Mouse (Mus musculus) v-Abl transformed pro-B cells (cell line): Measurements from ENCODE around the gene Olfr351.

Experiments used
- in situ Hi-C, 2 experiments: fragments of 400-800 bp; cut with MboI; formaldehyde crosslinking; loops; one replicate each; pipeline ENCODE4 v1.15.1; 2025; ENCODE audit not compliant: unreplicated experiment in 2 of 2

Gene Olfr351

DNA sequence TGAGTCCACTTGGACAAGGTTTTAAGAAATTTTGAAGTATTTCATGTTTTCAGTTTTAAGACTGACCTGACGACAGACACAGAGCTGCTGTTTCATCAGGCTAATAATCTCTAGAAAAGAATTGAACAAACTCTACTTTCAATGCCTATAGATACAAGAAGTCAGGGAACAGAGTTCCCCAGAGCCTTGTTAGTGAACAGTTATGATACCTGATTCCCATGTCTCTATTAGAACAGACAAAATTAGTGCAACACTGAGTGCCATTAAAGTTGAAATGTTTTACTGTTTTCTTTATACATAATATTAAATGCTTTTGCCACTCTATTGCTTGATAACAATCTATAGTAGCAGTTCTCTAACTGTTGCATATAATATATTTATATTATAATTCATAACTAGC, at the start of gene Olfr351:
Gene Olfr351, minus strand, starts transcription at position 101 of the 400 bp plus-strand sequence.
- in situ Hi-C loops, result no loop called here

GRCm38 (mm10) chr2:36905380-36905779, 42.9 kb upstream of the Olfr351 start, which contains the start of gene Olfr354:
Gene Olfr354, plus strand, starts transcription at chr2:36905680.
- in situ Hi-C loops, result no loop called here

DNA sequence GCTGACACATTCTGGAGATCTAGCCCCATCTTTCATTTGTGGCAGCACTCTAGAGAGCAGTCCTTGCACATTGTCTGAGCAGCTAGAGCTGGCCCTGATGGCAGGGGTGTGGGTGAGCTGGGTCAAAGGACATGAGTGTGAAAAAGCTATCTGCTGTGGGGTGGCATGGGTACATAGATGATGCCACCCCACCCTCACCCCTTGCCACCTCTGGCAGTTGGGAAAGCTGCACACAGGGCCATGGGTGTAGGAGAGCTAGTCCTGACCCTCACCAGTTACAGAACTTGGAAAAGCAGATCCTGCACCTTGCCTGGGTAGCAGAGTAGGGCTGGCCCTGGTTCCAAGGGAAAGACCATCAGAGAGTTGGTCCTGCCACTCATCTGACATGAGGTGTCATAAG, 34.7 kb upstream of the Olfr351 start:
- in situ Hi-C loops, result no loop called here

DNA sequence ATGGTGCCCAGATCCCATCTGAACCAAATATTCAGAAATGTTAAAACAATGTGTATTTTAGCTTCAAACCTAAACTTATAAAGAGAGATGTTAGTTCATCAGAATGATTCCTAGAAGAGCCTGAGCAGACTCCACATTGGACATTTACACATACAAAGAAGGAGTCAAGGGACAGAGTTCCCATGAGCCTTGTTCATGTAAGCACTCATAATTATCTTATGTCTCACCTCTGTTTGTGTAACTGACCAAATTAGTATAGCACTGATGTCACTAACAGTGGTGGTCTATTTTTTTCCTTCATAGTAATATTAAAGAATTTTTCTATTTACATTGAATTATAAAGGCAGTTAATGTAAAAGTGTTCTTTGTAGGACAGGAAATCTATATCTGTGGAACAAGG, 30.4 kb upstream of the Olfr351 start, which contains the start of gene Olfr353:
Gene Olfr353, minus strand, starts transcription at position 101 of the 400 bp plus-strand sequence.
- in situ Hi-C loops, result no loop called here

DNA sequence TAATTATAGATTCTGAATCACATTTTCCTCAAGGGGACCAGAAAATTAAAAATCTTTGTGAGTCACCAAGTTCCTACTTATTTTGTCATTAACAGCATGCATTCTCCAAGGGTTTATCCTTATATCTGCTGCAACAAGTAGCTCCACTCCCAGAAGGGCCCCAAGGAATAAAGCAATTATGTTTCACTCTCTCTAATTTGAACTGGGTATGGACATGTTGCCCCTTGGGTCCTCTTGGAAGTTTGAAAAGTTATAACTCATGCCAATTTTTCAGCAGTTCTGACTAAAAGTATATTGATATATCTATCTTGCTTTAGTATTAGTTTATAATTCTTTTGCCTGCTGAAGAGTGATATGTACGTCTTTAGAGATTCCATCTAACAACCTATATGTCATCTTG, 5.7 kb upstream of the Olfr351 start, which contains the start of gene Olfr352:
Gene Olfr352, plus strand, starts transcription at position 301 of the 400 bp plus-strand sequence.
- in situ Hi-C loops, result no loop called here

DNA sequence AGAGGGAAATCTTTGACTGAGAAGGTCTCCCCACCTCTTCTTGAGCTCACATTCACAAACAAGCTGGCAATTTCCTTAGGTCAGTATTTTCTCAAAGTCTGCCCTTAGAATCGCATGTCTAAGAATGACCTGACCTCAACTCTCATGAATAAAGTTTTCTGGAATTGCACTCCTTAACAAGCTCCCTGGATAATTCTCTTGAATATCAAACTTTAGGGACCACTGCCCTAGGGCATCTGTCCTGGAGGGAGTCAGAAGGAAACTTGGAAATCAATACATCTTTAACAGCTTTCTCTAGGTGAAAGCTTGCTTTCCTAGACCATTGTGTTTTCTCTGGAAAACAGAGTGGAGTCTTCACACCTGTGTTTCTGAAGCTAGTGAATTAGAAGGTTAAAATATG, 16.4 kb downstream of the Olfr351 start, which contains the start of gene Olfr350:
Gene Olfr350, plus strand, starts transcription at position 301 of the 400 bp plus-strand sequence.
- in situ Hi-C loops, result no loop called here

- in situ Hi-C loops, result no loop called here
Observed at GRCm38 (mm10) chr2:36816932-36817331, 45.5 kb downstream of the Olfr351 start, which contains the start of gene Olfr3. Gene Olfr3, minus strand, starts transcription at chr2:36817032.
